Mouse (Mus musculus) c-Kit-positive CD71-positive TER-119-negative erythroid progenitor cells, embryonic 14.5 days (primary cell): ENCODE results near the gene Cpa3.
A peak's percentile ranks its signal among the peaks of the same experiment; 100 is the strongest.

Source experiments
- DNase-seq: peaks from one replicate; pipeline ENCODE4 v3.0.0-alpha.2; 2013; ENCODE audit warnings: low read depth

Cpa3 gene

GRCm38 (mm10) chr3:20242050-20242449 lies at the start of gene Cpa3:
TSS of gene Cpa3 (minus strand) at chr3:20242181.
- DNase-seq, result no peak

GRCm38 (mm10) chr3:20291370-20291769 lies 49.4 kb upstream of the Cpa3 start:
- no peak for DNase-seq

- no peak for DNase-seq
Observed at GRCm38 (mm10) chr3:20288761-20289160, 46.8 kb upstream of the Cpa3 start.

GRCm38 (mm10) chr3:20281796-20282195 lies 39.8 kb upstream of the Cpa3 start:
- DNase-seq, result no peak

GRCm38 (mm10) chr3:20275633-20276032 lies 33.7 kb upstream of the Cpa3 start, which contains the start of gene Cpb1:
TSS of gene Cpb1 (minus strand) at chr3:20275733.
- DNase-seq, result no peak

- DNase-seq, result no peak
Observed at GRCm38 (mm10) chr3:20254566-20255479, 12.8 kb upstream of the Cpa3 start.

- DNase-seq, result no peak
Observed at GRCm38 (mm10) chr3:20243913-20244312, 1.9 kb upstream of the Cpa3 start.

GRCm38 (mm10) chr3:20239741-20240140 lies 2.2 kb downstream of the Cpa3 start:
- no peak for DNase-seq

GRCm38 (mm10) chr3:20236965-20237364 lies 5.0 kb downstream of the Cpa3 start:
- no peak for DNase-seq

- no peak for DNase-seq
Observed at GRCm38 (mm10) chr3:20229027-20229426, 13.0 kb downstream of the Cpa3 start.

- DNase-seq, result no peak
Observed at GRCm38 (mm10) chr3:20225429-20225828, 16.6 kb downstream of the Cpa3 start.

GRCm38 (mm10) chr3:20222926-20223698 lies 18.9 kb downstream of the Cpa3 start:
- DNase-seq, result no peak

GRCm38 (mm10) chr3:20222136-20222535 lies 19.8 kb downstream of the Cpa3 start:
- no peak for DNase-seq

- DNase-seq, result peak; percentile 47
Observed at GRCm38 (mm10) chr3:20198869-20199268, 43.1 kb downstream of the Cpa3 start.

GRCm38 (mm10) chr3:20197878-20198277 lies 44.1 kb downstream of the Cpa3 start:
- no peak for DNase-seq

GRCm38 (mm10) chr3:20188976-20189675 lies 52.9 kb downstream of the Cpa3 start:
- DNase-seq, result no peak

- DNase-seq, result no peak
Observed at GRCm38 (mm10) chr3:20172394-20172793, 69.6 kb downstream of the Cpa3 start.

- no peak for DNase-seq
Observed at GRCm38 (mm10) chr3:20167487-20167886, 74.5 kb downstream of the Cpa3 start.
